Mouse (Mus musculus) small intestine, adult 2 months (tissue): ENCODE data around the gene Scrn1. TPM values are rescaled to one million over a fixed set of nuclear protein-coding genes. Genes with fewer than 3 reads are reported as not detected.

Experiments used
- H3K27ac ChIP-seq: fragments of 200-500 bp; 2 replicates; pipeline ENCODE4 v1.5.1; 2012; ENCODE audit warnings: low read depth, low read length, control low read depth, inconsistent platforms; ENCODE audit not compliant: insufficient read depth
- H3K27me3 ChIP-seq: fragments of 200-500 bp; 2 replicates; pipeline ENCODE4 v1.6.1; 2012; ENCODE audit warnings: mild to moderate bottlenecking, moderate library complexity, low read length, inconsistent platforms; ENCODE audit not compliant: control insufficient read depth, insufficient read depth
- H3K36me3 ChIP-seq: fragments of 200-500 bp; 2 replicates; pipeline ENCODE4 v1.6.1; 2012; ENCODE audit warnings: mild to moderate bottlenecking, low read length, control low read depth, inconsistent platforms; ENCODE audit not compliant: control insufficient read depth, insufficient read depth
- H3K4me1 ChIP-seq: fragments of 200-500 bp; 2 replicates; pipeline ENCODE4 v1.6.1; 2012; ENCODE audit warnings: low read length, inconsistent platforms, mixed read lengths; ENCODE audit not compliant: control insufficient read depth, insufficient read depth, insufficient read length
- H3K4me3 ChIP-seq: fragments of 200-500 bp; 2 replicates; pipeline ENCODE4 v1.5.1; 2012; ENCODE audit warnings: low read depth, mild to moderate bottlenecking, control low read depth, inconsistent platforms, low read length, moderate library complexity
- CTCF ChIP-seq: fragments of 200-500 bp; IDR thresholded peaks from 2 replicates; pipeline ENCODE4 v1.5.1; 2012; ENCODE audit warnings: low read depth, mild to moderate bottlenecking, control low read depth, inconsistent platforms, low read length, moderate library complexity, mixed read lengths; ENCODE audit not compliant: insufficient replicate concordance, insufficient read length; ENCODE audit errors: extremely low read depth
- POLR2A ChIP-seq: fragments of 200-500 bp; IDR thresholded peaks from 2 replicates; pipeline ENCODE4 v1.6.1; 2012; ENCODE audit warnings: low read depth, mild to moderate bottlenecking, control low read depth, inconsistent platforms, low read length, moderate library complexity
- WGBS: fragments of 180-500 bp; shearing (Covaris S2); methylation state at CpG from one replicate; pipeline ENCODE4 v1.1.7; 2018; 5-methylcytosine and 5-hydroxymethylcytosine counted together
- polyA plus RNA-seq: library from polyadenylated mRNA; depleted of rRNA; stranded (reverse); fragments of >200 nt; gene quantifications from 2 replicates; pipeline ENCODE4 v1.2.3, GENCODE M21; 2012

Scrn1 gene
- polyA plus RNA-seq, 1 experiment, result 0.48 TPM

DNA sequence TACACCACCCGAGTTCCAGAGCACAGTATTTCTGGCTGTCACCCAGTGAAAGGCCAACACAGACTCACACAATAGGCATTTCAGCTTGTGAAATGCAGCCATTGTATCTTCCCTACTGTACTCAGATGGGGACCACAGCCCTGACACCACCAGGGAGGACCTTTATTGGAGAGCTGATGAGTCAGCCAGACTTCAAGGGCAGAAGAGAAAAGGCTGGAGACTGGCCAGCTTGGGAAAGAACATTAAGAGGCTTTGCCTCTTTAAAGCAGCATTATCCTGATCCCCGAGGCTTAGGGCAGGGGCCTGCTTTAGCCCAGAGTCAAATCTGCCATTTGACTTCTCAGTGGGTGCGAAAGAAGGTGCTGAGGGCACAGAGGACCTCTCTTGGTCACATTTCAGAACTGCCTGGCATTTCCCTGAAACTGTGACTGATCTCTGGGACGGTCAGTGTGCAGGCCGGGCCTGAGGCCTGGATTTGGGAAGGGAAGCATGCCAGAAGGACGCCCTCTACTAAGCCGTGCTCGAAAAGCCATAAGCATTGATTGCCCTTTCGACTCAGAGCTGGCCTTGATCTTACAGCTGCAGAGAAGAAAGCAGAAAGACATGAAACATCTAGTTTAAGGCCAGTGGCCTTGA lies 25.9 kb downstream of the Scrn1 start:
- H3K4me1 ChIP-seq, result no peaks in the 10 kb centered on the region
- no peak overlapping the region for H3K4me3 ChIP-seq
- no peaks in the 10 kb centered on the region for H3K27me3 ChIP-seq
- TF ChIP-seq POLR2A, result no peak
- H3K27ac ChIP-seq, result no peak overlapping the region
- 71% methylated on average over 9 of the region's 9 CpGs for WGBS
- H3K36me3 ChIP-seq, result no peaks in the 10 kb centered on the region

DNA sequence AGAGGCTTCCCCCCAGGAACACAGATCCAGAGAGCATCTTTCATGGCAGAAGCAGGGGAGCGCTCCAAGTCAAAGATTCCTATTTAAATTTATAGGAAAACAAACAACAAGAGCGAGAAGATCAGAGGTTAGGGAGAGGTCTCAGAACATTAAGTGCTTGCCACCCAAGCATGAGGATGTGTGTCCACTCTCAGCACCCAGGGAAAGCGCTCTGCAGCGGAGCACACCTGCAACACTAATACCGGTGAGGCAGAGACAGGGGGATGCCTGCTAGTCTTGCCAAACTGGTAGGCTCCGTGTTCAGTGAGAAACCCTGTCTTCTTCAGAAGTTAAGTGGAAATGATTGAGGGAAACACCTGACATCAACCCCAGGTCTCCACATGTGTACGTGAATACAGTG lies 26.9 kb downstream of the Scrn1 start:
- no peaks in the 10 kb centered on the region for H3K36me3 ChIP-seq
- WGBS, result 91% methylated on average over 7 of the region's 7 CpGs

DNA sequence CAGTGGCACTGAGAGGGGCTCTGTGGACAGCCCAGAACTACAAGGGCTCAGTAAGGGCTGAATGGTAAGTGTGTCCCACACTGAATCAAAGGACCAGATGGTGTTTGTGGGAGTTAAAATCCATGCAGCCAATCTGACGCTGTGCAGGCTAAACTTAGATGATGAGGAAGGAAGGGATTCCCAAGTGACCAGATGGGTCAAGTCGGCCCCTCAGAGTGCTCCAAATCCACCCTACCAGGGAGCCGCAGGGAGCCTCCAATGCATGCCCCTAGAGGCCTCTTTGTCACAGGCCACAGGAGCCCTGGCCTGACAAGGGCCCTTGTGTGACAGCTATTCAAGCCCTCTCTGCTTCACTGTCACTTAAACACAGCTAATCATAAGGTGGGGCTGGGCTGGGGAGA lies 27.5 kb downstream of the Scrn1 start:
- 67% methylated on average over 3 of the region's 3 CpGs for WGBS
- H3K27me3 ChIP-seq, result no peaks in the 10 kb centered on the region
- TF ChIP-seq POLR2A (no peak), CTCF (no peak)
- no peak overlapping the region for H3K4me3 ChIP-seq
- H3K27ac ChIP-seq, result no peak overlapping the region
- H3K4me1 ChIP-seq, result no peaks in the 10 kb centered on the region
- no peaks in the 10 kb centered on the region for H3K36me3 ChIP-seq

More for the DNA sequence above, 26.9 kb downstream of the Scrn1 start:
- Histone ChIP-seq H3K4me3 (no peak overlapping the region), H3K27me3 (no peaks in the 10 kb centered on the region), H3K4me1 (no peaks in the 10 kb centered on the region), H3K27ac (no peak overlapping the region)
- TF ChIP-seq POLR2A, result no peak

DNA sequence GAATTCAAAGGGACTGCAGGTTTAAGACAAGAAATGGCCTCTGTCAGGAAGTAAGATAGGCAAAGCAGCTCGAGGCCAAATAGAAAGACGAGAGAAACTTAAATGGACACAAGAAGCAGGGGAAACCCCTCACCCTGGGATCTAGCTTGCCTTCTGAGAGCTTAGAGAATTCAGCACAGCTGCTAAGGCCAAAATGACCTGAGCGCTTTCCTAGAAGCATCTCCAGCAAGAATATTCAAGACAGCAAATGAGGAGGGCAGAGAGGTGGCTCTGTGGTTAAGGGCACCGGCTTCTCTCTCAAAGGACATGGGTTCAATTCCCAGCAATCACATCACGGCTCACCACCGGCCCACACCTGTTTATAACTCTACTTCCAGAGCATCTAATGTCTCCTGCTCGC lies 29.2 kb downstream of the Scrn1 start:
- TF ChIP-seq CTCF (no peak), POLR2A (no peak)
- H3K27ac ChIP-seq, result no peak overlapping the region
- H3K4me3 ChIP-seq, result no peak overlapping the region
- WGBS, result 73% methylated on average over 7 of the region's 7 CpGs
- H3K4me1 ChIP-seq, result no peaks in the 10 kb centered on the region
- H3K36me3 ChIP-seq, result no peaks in the 10 kb centered on the region
- no peaks in the 10 kb centered on the region for H3K27me3 ChIP-seq

DNA sequence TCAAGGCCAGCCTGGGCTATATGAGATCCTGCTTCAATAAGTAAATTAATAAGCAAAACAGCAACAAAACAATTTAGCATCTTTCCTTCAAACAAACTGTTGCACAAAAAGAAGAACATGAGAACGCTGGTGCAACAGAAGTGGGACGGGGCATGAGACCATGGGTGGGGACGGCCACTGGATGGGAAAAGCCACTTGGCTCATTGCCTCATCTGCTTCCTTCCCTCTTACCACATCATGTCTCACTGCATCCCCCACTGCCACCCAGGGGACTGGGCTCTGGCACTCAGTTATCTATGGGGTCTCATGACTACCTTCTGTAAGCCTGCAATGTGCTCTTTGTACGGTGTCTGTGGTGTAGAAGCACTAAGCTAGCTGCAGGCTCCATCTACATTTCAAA lies 30.8 kb downstream of the Scrn1 start:
- WGBS, result 79% methylated on average over 4 of the region's 4 CpGs
- Histone ChIP-seq H3K27me3 (no peaks in the 10 kb centered on the region), H3K27ac (no peak overlapping the region), H3K36me3 (no peaks in the 10 kb centered on the region), H3K4me1 (0 out of 2 replicates have a peak, but pooled peaks cover 2% of the 10 kb centered on the region), H3K4me3 (no peak overlapping the region)
- TF ChIP-seq CTCF (no peak), POLR2A (no peak)

DNA sequence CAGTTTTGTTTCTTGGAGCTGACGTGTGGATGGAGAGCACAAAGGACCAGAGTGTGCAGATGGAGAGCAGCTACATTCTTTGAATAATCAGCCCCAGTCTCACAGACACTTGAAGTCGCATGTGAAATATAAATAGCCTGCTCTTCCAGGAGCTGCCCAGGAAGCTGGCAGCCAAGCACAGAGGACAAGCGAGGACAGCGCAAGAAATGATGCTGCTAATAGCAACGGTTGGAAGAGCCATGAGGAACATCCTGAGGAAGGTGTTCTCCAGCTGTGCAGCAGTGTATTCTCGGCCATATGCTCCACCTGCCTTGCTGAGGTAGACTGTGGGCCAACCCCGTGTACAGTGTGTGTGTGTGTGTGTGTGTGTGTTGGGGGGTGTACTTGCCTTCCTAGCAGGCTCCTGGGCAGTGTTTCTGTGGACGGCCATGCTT lies 35.2 kb downstream of the Scrn1 start:
- peaks cover 4% of the 10 kb centered on the region; the same call in 1 of the 2 replicates for H3K27me3 ChIP-seq
- no peaks in the 10 kb centered on the region for H3K36me3 ChIP-seq
- TF ChIP-seq CTCF (no peak), POLR2A (no peak)
- no peak overlapping the region for H3K4me3 ChIP-seq
- H3K4me1 ChIP-seq, result 0 out of 2 replicates have a peak, but pooled peaks cover 2% of the 10 kb centered on the region
- no peak overlapping the region for H3K27ac ChIP-seq
- 60% methylated on average over 8 of the region's 8 CpGs for WGBS

DNA sequence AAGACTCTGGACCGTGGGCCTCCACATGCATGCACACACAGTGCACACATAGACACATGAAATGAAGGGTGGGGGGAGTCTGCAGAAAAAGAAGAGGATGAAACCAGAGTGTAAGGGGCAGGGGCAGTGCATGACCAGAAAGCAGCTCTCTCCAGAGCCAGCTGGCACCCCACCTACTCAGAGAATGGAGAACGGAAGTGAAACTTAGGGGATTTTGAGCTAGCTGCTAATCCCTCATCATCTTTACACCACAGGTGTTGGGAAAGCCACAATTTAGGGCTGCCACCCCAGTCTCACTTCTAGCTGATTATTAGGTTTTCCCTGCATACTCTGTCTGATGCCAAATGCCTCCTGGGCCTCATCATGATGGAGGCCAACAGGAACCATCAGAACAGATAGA lies 36.1 kb downstream of the Scrn1 start:
- 0 out of 2 replicates have a peak, but pooled peaks cover 2% of the 10 kb centered on the region for H3K4me1 ChIP-seq

More for the DNA sequence above, 36.1 kb downstream of the Scrn1 start:
- 82% methylated on average over 2 of the region's 2 CpGs for WGBS
- Histone ChIP-seq H3K36me3 (no peaks in the 10 kb centered on the region), H3K4me3 (no peak overlapping the region), H3K27me3 (peaks cover 4% of the 10 kb centered on the region; the same call in 1 of the 2 replicates), H3K27ac (no peak overlapping the region)
- TF ChIP-seq POLR2A (no peak), CTCF (no peak)
